Mouse (Mus musculus): ENCODE data around the gene Scn8a. TPM values are rescaled to one million over a fixed set of nuclear protein-coding genes. Genes with fewer than 3 reads are reported as not detected.
"Not testable (repeated sequence)": the region's sequence is repeated elsewhere in the genome, so short reads cannot be mapped to it uniquely, and the experiment has no call there.

Gene Scn8a
- polyA plus RNA-seq (2012; rRNA removed) = 0.06 and 1.5 TPM in 2 replicates

GRCm38 (mm10) chr15:100869558-100869957 is at the start of gene Scn8a:
Scn8a (plus strand) TSS chr15:100869858.
- H3K27me3 ChIP-seq (ENCODE audit: control insufficient read depth, insufficient read depth, low read length) = peaks cover 31% of the 10 kb centered on the region
- H3K27ac ChIP-seq (ENCODE audit: insufficient read depth, low read depth, low read length) = no peak within 1 kb of the TSS
- peaks cover 4% of the 10 kb centered on the region for H3K4me1 ChIP-seq (ENCODE audit: control insufficient read depth, insufficient read depth, insufficient read length, low read length)
- H3K36me3 ChIP-seq (ENCODE audit: control insufficient read depth, insufficient read depth, low read length) = no peaks in the 10 kb centered on the region
- peak within 1 kb of the TSS; percentile 27 for H3K4me3 ChIP-seq (ENCODE audit: low read depth, low read length)
- WGBS = 50% methylated on average over 7 of the region's 7 CpGs
- TF ChIP-seq POLR2A (IDR thresholded peaks at IDR 0.05; ENCODE audit: low read depth, low read length) (no peak), CTCF (IDR thresholded peaks at IDR 0.05; ENCODE audit: extremely low read depth, insufficient read length, insufficient replicate concordance, low read depth, low read length) (no peak)

GRCm38 (mm10) chr15:100821824-100822223 is 47.8 kb upstream of the Scn8a start:
- 20% methylated on average over 8 of the region's 8 CpGs for WGBS

GRCm38 (mm10) chr15:100822370-100822769 is 47.3 kb upstream of the Scn8a start:
- 45% methylated on average over 4 of the region's 4 CpGs for WGBS
- not testable (repeated sequence) for H3K4me3 ChIP-seq (ENCODE audit: low read depth, low read length); H3K27ac ChIP-seq (ENCODE audit: insufficient read depth, low read depth, low read length); H3K27me3 ChIP-seq (ENCODE audit: control insufficient read depth, insufficient read depth, low read length); H3K36me3 ChIP-seq (ENCODE audit: control insufficient read depth, insufficient read depth, low read length)
- peaks cover 11% of the 10 kb centered on the region for H3K4me1 ChIP-seq (ENCODE audit: control insufficient read depth, insufficient read depth, insufficient read length, low read length)

More at GRCm38 (mm10) chr15:100821824-100822223, 47.8 kb upstream of the Scn8a start:
- Histone ChIP-seq H3K27ac (ENCODE audit: insufficient read depth, low read depth, low read length) (peak overlapping the region; percentile 37; the same call in 1 of the 2 replicates), H3K4me1 (ENCODE audit: control insufficient read depth, insufficient read depth, insufficient read length, low read length) (peaks cover 11% of the 10 kb centered on the region), H3K27me3 (ENCODE audit: control insufficient read depth, insufficient read depth, low read length) (no peaks in the 10 kb centered on the region), H3K36me3 (ENCODE audit: control insufficient read depth, insufficient read depth, low read length) (no peaks in the 10 kb centered on the region), H3K4me3 (ENCODE audit: low read depth, low read length) (no peak overlapping the region)
- TF ChIP-seq CTCF (IDR thresholded peaks at IDR 0.05; ENCODE audit: extremely low read depth, insufficient read length, insufficient replicate concordance, low read depth, low read length) (peak; percentile 59; the same call in 1 of the 2 replicates), POLR2A (IDR thresholded peaks at IDR 0.05; ENCODE audit: low read depth, low read length) (no peak)

GRCm38 (mm10) chr15:100825249-100825856 is 44.3 kb upstream of the Scn8a start:
- H3K4me3 ChIP-seq (ENCODE audit: low read depth, low read length) = no peak overlapping the region
- no peaks in the 10 kb centered on the region; the same call in 1 of the 2 replicates for H3K27me3 ChIP-seq (ENCODE audit: control insufficient read depth, insufficient read depth, low read length)
- 12% methylated on average over 26 of the region's 26 CpGs for WGBS
- H3K36me3 ChIP-seq (ENCODE audit: control insufficient read depth, insufficient read depth, low read length) = no peaks in the 10 kb centered on the region
- TF ChIP-seq POLR2A (IDR thresholded peaks at IDR 0.05; ENCODE audit: low read depth, low read length) = no peak
- TF ChIP-seq CTCF (IDR thresholded peaks at IDR 0.05; ENCODE audit: extremely low read depth, insufficient read length, insufficient replicate concordance, low read depth, low read length) = no peak
- no peak overlapping the region for H3K27ac ChIP-seq (ENCODE audit: insufficient read depth, low read depth, low read length)
- H3K4me1 ChIP-seq (ENCODE audit: control insufficient read depth, insufficient read depth, insufficient read length, low read length) = peaks cover 11% of the 10 kb centered on the region

- TF ChIP-seq CTCF (IDR thresholded peaks at IDR 0.05; ENCODE audit: extremely low read depth, insufficient read length, insufficient replicate concordance, low read depth, low read length) (no peak), POLR2A (IDR thresholded peaks at IDR 0.05; ENCODE audit: low read depth, low read length) (no peak)
- WGBS = 86% methylated on average over 8 of the region's 8 CpGs
- Histone ChIP-seq H3K27me3 (ENCODE audit: control insufficient read depth, insufficient read depth, low read length) (no peaks in the 10 kb centered on the region; the same call in 1 of the 2 replicates), H3K27ac (ENCODE audit: insufficient read depth, low read depth, low read length) (no peak overlapping the region), H3K4me1 (ENCODE audit: control insufficient read depth, insufficient read depth, insufficient read length, low read length) (peaks cover 11% of the 10 kb centered on the region), H3K36me3 (ENCODE audit: control insufficient read depth, insufficient read depth, low read length) (no peaks in the 10 kb centered on the region), H3K4me3 (ENCODE audit: low read depth, low read length) (no peak overlapping the region)
Measured at GRCm38 (mm10) chr15:100826076-100826475, 43.6 kb upstream of the Scn8a start.

- no peaks in the 10 kb centered on the region; the same call in 1 of the 2 replicates for H3K27me3 ChIP-seq (ENCODE audit: control insufficient read depth, insufficient read depth, low read length)
- no peaks in the 10 kb centered on the region for H3K36me3 ChIP-seq (ENCODE audit: control insufficient read depth, insufficient read depth, low read length)
- H3K4me3 ChIP-seq (ENCODE audit: low read depth, low read length) = no peak overlapping the region
- TF ChIP-seq CTCF (IDR thresholded peaks at IDR 0.05; ENCODE audit: extremely low read depth, insufficient read length, insufficient replicate concordance, low read depth, low read length) (no peak), POLR2A (IDR thresholded peaks at IDR 0.05; ENCODE audit: low read depth, low read length) (no peak)
- WGBS = 45% methylated on average over 9 of the region's 9 CpGs
- H3K27ac ChIP-seq (ENCODE audit: insufficient read depth, low read depth, low read length) = no peak overlapping the region
- peaks cover 3% of the 10 kb centered on the region; the same call in 1 of the 2 replicates for H3K4me1 ChIP-seq (ENCODE audit: control insufficient read depth, insufficient read depth, insufficient read length, low read length)
Measured at GRCm38 (mm10) chr15:100829775-100830174, 39.9 kb upstream of the Scn8a start.

GRCm38 (mm10) chr15:100830682-100831081 is 39.0 kb upstream of the Scn8a start:
- Histone ChIP-seq H3K4me3 (ENCODE audit: low read depth, low read length) (no peak overlapping the region), H3K27me3 (ENCODE audit: control insufficient read depth, insufficient read depth, low read length) (no peaks in the 10 kb centered on the region; the same call in 1 of the 2 replicates), H3K27ac (ENCODE audit: insufficient read depth, low read depth, low read length) (no peak overlapping the region), H3K4me1 (ENCODE audit: control insufficient read depth, insufficient read depth, insufficient read length, low read length) (no peaks in the 10 kb centered on the region), H3K36me3 (ENCODE audit: control insufficient read depth, insufficient read depth, low read length) (no peaks in the 10 kb centered on the region)
- TF ChIP-seq POLR2A (IDR thresholded peaks at IDR 0.05; ENCODE audit: low read depth, low read length) (no peak), CTCF (IDR thresholded peaks at IDR 0.05; ENCODE audit: extremely low read depth, insufficient read length, insufficient replicate concordance, low read depth, low read length) (peak; percentile 41; the same call in 1 of the 2 replicates)
- WGBS = 71% methylated on average over 6 of the region's 6 CpGs

All from small intestine, adult 2 months (tissue).